Mouse (Mus musculus): ENCODE data around the gene Prl8a9. TPM values are rescaled to one million over a fixed set of nuclear protein-coding genes. Genes with fewer than 3 reads are reported as not detected.

The Prl8a9 gene
- polyA plus RNA-seq (2014; fragmentation: Nextera tagmentation; extraction: Ambion mirVana): not detected in 2 replicates

- Histone ChIP-seq H3K36me3 (ENCODE audit: control insufficient read depth, insufficient read depth, low read length) (no peaks in the 10 kb centered on the region), H3K9me3 (ENCODE audit: control insufficient read depth, low read length) (no peaks in the 10 kb centered on the region), H3K4me3 (ENCODE audit: control insufficient read depth in 1 of 2, insufficient read depth in 1 of 2, low read depth in 1 of 2, low read length in 2 of 2) (no peak within 1 kb of the TSS), H3K9ac (ENCODE audit: low read length) (no peak within 1 kb of the TSS), H3K27me3 (ENCODE audit: control insufficient read depth, insufficient read depth, low read length) (no peaks in the 10 kb centered on the region), H3K4me2 (ENCODE audit: low read length) (no peak within 1 kb of the TSS), H3K27ac (replicated peaks in 1 of 2; ENCODE audit: control insufficient read depth in 1 of 2, insufficient read depth in 1 of 2, low read depth in 2 of 2, low read length in 2 of 2) (no peak within 1 kb of the TSS), H3K4me1 (ENCODE audit: control insufficient read depth in 2 of 2, insufficient read depth in 2 of 2, low read length in 2 of 2) (no peaks in the 10 kb centered on the region)
- no peak for ATAC-seq (ENCODE audit: insufficient number of reproducible peaks, insufficient read depth, low FRiP score, low read depth)
- WGBS: 66% methylated on average over 2 of the region's 2 CpGs
These were observed at the start of gene Prl8a9 for GRCm38 (mm10) chr13:27564506-27564905. Gene Prl8a9 (minus strand): TSS chr13:27564606.

GRCm38 (mm10) chr13:27610482-27610881, 46.1 kb upstream of the Prl8a9 start, which contains the start of gene Prl7b1:
Gene Prl7b1 (minus strand): TSS chr13:27610582.
- Histone ChIP-seq H3K4me3 (ENCODE audit: control insufficient read depth in 1 of 2, insufficient read depth in 1 of 2, low read depth in 1 of 2, low read length in 2 of 2) (no peak within 1 kb of the TSS), H3K27ac (replicated peaks in 1 of 2; ENCODE audit: control insufficient read depth in 1 of 2, insufficient read depth in 1 of 2, low read depth in 2 of 2, low read length in 2 of 2) (no peak within 1 kb of the TSS), H3K4me1 (ENCODE audit: control insufficient read depth in 2 of 2, insufficient read depth in 2 of 2, low read length in 2 of 2) (no peaks in the 10 kb centered on the region), H3K36me3 (ENCODE audit: control insufficient read depth, insufficient read depth, low read length) (no peaks in the 10 kb centered on the region), H3K9ac (ENCODE audit: low read length) (no peak within 1 kb of the TSS), H3K27me3 (ENCODE audit: control insufficient read depth, insufficient read depth, low read length) (no peaks in the 10 kb centered on the region), H3K9me3 (ENCODE audit: control insufficient read depth, low read length) (no peaks in the 10 kb centered on the region), H3K4me2 (ENCODE audit: low read length) (no peak within 1 kb of the TSS)
- ATAC-seq (ENCODE audit: insufficient number of reproducible peaks, insufficient read depth, low FRiP score, low read depth): no peak
- 57% methylated on average over 4 of the region's 4 CpGs for WGBS

GRCm38 (mm10) chr13:27582071-27582470, 17.7 kb upstream of the Prl8a9 start, which contains the start of gene Prl8a1:
Gene Prl8a1 (minus strand): TSS chr13:27582171.
- H3K4me3 ChIP-seq (ENCODE audit: control insufficient read depth in 1 of 2, insufficient read depth in 1 of 2, low read depth in 1 of 2, low read length in 2 of 2): no peak within 1 kb of the TSS
- H3K4me1 ChIP-seq (ENCODE audit: control insufficient read depth in 2 of 2, insufficient read depth in 2 of 2, low read length in 2 of 2): no peaks in the 10 kb centered on the region
- H3K9me3 ChIP-seq (ENCODE audit: control insufficient read depth, low read length): no peaks in the 10 kb centered on the region
- ATAC-seq (ENCODE audit: insufficient number of reproducible peaks, insufficient read depth, low FRiP score, low read depth): no peak
- H3K4me2 ChIP-seq (ENCODE audit: low read length): no peak within 1 kb of the TSS
- 71% methylated on average over 2 of the region's 2 CpGs for WGBS
- H3K36me3 ChIP-seq (ENCODE audit: control insufficient read depth, insufficient read depth, low read length): no peaks in the 10 kb centered on the region
- H3K27ac ChIP-seq (replicated peaks in 1 of 2; ENCODE audit: control insufficient read depth in 1 of 2, insufficient read depth in 1 of 2, low read depth in 2 of 2, low read length in 2 of 2): no peak within 1 kb of the TSS
- H3K27me3 ChIP-seq (ENCODE audit: control insufficient read depth, insufficient read depth, low read length): no peaks in the 10 kb centered on the region
- H3K9ac ChIP-seq (ENCODE audit: low read length): no peak within 1 kb of the TSS

GRCm38 (mm10) chr13:27553336-27553735, 11.1 kb downstream of the Prl8a9 start:
- Histone ChIP-seq H3K9ac (ENCODE audit: low read length) (no peak overlapping the region), H3K4me2 (ENCODE audit: low read length) (no peak overlapping the region), H3K9me3 (ENCODE audit: control insufficient read depth, low read length) (no peaks in the 10 kb centered on the region), H3K36me3 (ENCODE audit: control insufficient read depth, insufficient read depth, low read length) (no peaks in the 10 kb centered on the region), H3K27ac (replicated peaks in 1 of 2; ENCODE audit: control insufficient read depth in 1 of 2, insufficient read depth in 1 of 2, low read depth in 2 of 2, low read length in 2 of 2) (no peak overlapping the region), H3K4me1 (ENCODE audit: control insufficient read depth in 2 of 2, insufficient read depth in 2 of 2, low read length in 2 of 2) (no peaks in the 10 kb centered on the region), H3K4me3 (ENCODE audit: control insufficient read depth in 1 of 2, insufficient read depth in 1 of 2, low read depth in 1 of 2, low read length in 2 of 2) (no peak overlapping the region), H3K27me3 (ENCODE audit: control insufficient read depth, insufficient read depth, low read length) (no peaks in the 10 kb centered on the region)
- no peak for ATAC-seq (ENCODE audit: insufficient number of reproducible peaks, insufficient read depth, low FRiP score, low read depth)

GRCm38 (mm10) chr13:27523156-27523555, 41.2 kb downstream of the Prl8a9 start:
- H3K4me1 ChIP-seq (ENCODE audit: control insufficient read depth in 2 of 2, insufficient read depth in 2 of 2, low read length in 2 of 2): no peaks in the 10 kb centered on the region
- H3K27ac ChIP-seq (replicated peaks in 1 of 2; ENCODE audit: control insufficient read depth in 1 of 2, insufficient read depth in 1 of 2, low read depth in 2 of 2, low read length in 2 of 2): no peak overlapping the region
- H3K27me3 ChIP-seq (ENCODE audit: control insufficient read depth, insufficient read depth, low read length): no peaks in the 10 kb centered on the region
- H3K36me3 ChIP-seq (ENCODE audit: control insufficient read depth, insufficient read depth, low read length): no peaks in the 10 kb centered on the region
- H3K9me3 ChIP-seq (ENCODE audit: control insufficient read depth, low read length): no peaks in the 10 kb centered on the region
- no peak overlapping the region for H3K9ac ChIP-seq (ENCODE audit: low read length)
- no peak overlapping the region for H3K4me2 ChIP-seq (ENCODE audit: low read length)
- no peak for ATAC-seq (ENCODE audit: insufficient number of reproducible peaks, insufficient read depth, low FRiP score, low read depth)
- no peak overlapping the region for H3K4me3 ChIP-seq (ENCODE audit: control insufficient read depth in 1 of 2, insufficient read depth in 1 of 2, low read depth in 1 of 2, low read length in 2 of 2)
- WGBS: 70% methylated on average over 4 of the region's 4 CpGs

- Histone ChIP-seq H3K36me3 (ENCODE audit: control insufficient read depth, insufficient read depth, low read length) (no peaks in the 10 kb centered on the region), H3K4me2 (ENCODE audit: low read length) (no peak within 1 kb of the TSS), H3K27ac (replicated peaks in 1 of 2; ENCODE audit: control insufficient read depth in 1 of 2, insufficient read depth in 1 of 2, low read depth in 2 of 2, low read length in 2 of 2) (no peak within 1 kb of the TSS), H3K9me3 (ENCODE audit: control insufficient read depth, low read length) (no peaks in the 10 kb centered on the region), H3K4me3 (ENCODE audit: control insufficient read depth in 1 of 2, insufficient read depth in 1 of 2, low read depth in 1 of 2, low read length in 2 of 2) (no peak within 1 kb of the TSS), H3K27me3 (ENCODE audit: control insufficient read depth, insufficient read depth, low read length) (no peaks in the 10 kb centered on the region), H3K9ac (ENCODE audit: low read length) (no peak within 1 kb of the TSS), H3K4me1 (ENCODE audit: control insufficient read depth in 2 of 2, insufficient read depth in 2 of 2, low read length in 2 of 2) (no peaks in the 10 kb centered on the region)
- no peak for ATAC-seq (ENCODE audit: insufficient number of reproducible peaks, insufficient read depth, low FRiP score, low read depth)
- 80% methylated on average over 4 of the region's 4 CpGs for WGBS
These were observed 51.3 kb downstream of the Prl8a9 start, which contains the start of gene Prl8a8 for GRCm38 (mm10) chr13:27513117-27513516. Gene Prl8a8 (minus strand): TSS chr13:27513217.

Other genes starting within 250 kb of the Prl8a9 start
- gene Prl8a2, start 218.9 kb downstream of the Prl8a9 start, polyA plus RNA-seq (2014; fragmentation: Nextera tagmentation; extraction: Ambion mirVana): not detected in 2 replicates
- gene Prl2b1, start 173.8 kb downstream of the Prl8a9 start, polyA plus RNA-seq (2014; fragmentation: Nextera tagmentation; extraction: Ambion mirVana): not detected in 2 replicates
- gene Prl8a6, start 125.9 kb downstream of the Prl8a9 start, polyA plus RNA-seq (2014; fragmentation: Nextera tagmentation; extraction: Ambion mirVana): not detected in 2 replicates
- gene Prl8a8, start 51.4 kb downstream of the Prl8a9 start, polyA plus RNA-seq (2014; fragmentation: Nextera tagmentation; extraction: Ambion mirVana): not detected in 2 replicates
- not detected in 2 replicates for gene Prl8a1, start 17.6 kb upstream of the Prl8a9 start, polyA plus RNA-seq (2014; fragmentation: Nextera tagmentation; extraction: Ambion mirVana)
- not detected in 2 replicates for gene Prl7b1, start 46.0 kb upstream of the Prl8a9 start, polyA plus RNA-seq (2014; fragmentation: Nextera tagmentation; extraction: Ambion mirVana)
- not detected in 2 replicates for gene Prl7a1, start 77.9 kb upstream of the Prl8a9 start, polyA plus RNA-seq (2014; fragmentation: Nextera tagmentation; extraction: Ambion mirVana)
- not detected in 2 replicates for gene Prl7a2, start 103.4 kb upstream of the Prl8a9 start, polyA plus RNA-seq (2014; fragmentation: Nextera tagmentation; extraction: Ambion mirVana)
- gene Prl7d1, start 152.1 kb upstream of the Prl8a9 start, polyA plus RNA-seq (2014; fragmentation: Nextera tagmentation; extraction: Ambion mirVana): not detected in 2 replicates
- not detected in 2 replicates for gene Prl7c1, start 216.2 kb upstream of the Prl8a9 start, polyA plus RNA-seq (2014; fragmentation: Nextera tagmentation; extraction: Ambion mirVana)
- not detected in 2 replicates for gene Prl2a1, start 237.0 kb upstream of the Prl8a9 start, polyA plus RNA-seq (2014; fragmentation: Nextera tagmentation; extraction: Ambion mirVana)